In genomic region chr5:111416591-111417374, GRCm38 (mm10) we compare ENCODE assay signal across 8 mouse cellular contexts. TPM values are rescaled to one million over a fixed set of nuclear protein-coding genes. Genes with fewer than 3 reads are reported as not detected.
DNase-seq lines count a peak whose midpoint lies in the region; ATAC-seq and TF ChIP-seq lines count a peak whose summit lies in the region.

Gene Mn1 (plus strand): TSS chr5:111417362.

- 1% methylated on average over 70 of the region's 88 CpGs for WGBS in forebrain, postnatal 0 days
- under 1% methylated on average over 88 of the region's 88 CpGs for WGBS in liver, embryonic 16.5 days (ENCODE audit: insufficient replicate concordance)

- no peak for TF ChIP-seq CTCF in ES-Bruce4 (IDR thresholded peaks at IDR 0.05; ENCODE audit: low read depth, low read length)
- no peak for TF ChIP-seq CTCF in forebrain, postnatal 0 days (IDR thresholded peaks at IDR 0.05; ENCODE audit: low read depth)

- no peak within 1 kb of the TSS for H3K27ac ChIP-seq in ES-Bruce4 (ENCODE audit: insufficient read depth, low read length)
- H3K27ac ChIP-seq in forebrain, postnatal 0 days (ENCODE audit: low read depth, low read length): peak within 1 kb of the TSS; percentile 97
- H3K27ac ChIP-seq in liver, embryonic 16.5 days (ENCODE audit: low read length): no peak within 1 kb of the TSS

- peak within 1 kb of the TSS; percentile 90 for H3K9ac ChIP-seq in ES-Bruce4 (ENCODE audit: low read depth, poor library complexity, severe bottlenecking)
- peak within 1 kb of the TSS; percentile 90 for H3K9ac ChIP-seq in forebrain, postnatal 0 days
- H3K9ac ChIP-seq in liver, embryonic 16.5 days (ENCODE audit: low read depth, low read length): peak within 1 kb of the TSS; percentile 55

- no peaks in the 10 kb centered on the region for H3K9me3 ChIP-seq in ES-Bruce4 (replicated peaks; ENCODE audit: control insufficient read depth, insufficient read depth, low read length, poor library complexity, severe bottlenecking)
- H3K9me3 ChIP-seq in forebrain, postnatal 0 days (ENCODE audit: low read length): no peaks in the 10 kb centered on the region
- H3K9me3 ChIP-seq in liver, embryonic 16.5 days (replicated peaks; ENCODE audit: control insufficient read depth, low read length): no peaks in the 10 kb centered on the region

- peaks cover 29% of the 10 kb centered on the region for H3K27me3 ChIP-seq in ES-Bruce4 (ENCODE audit: control insufficient read depth, insufficient read depth, low read length, poor library complexity, severe bottlenecking)
- no peaks in the 10 kb centered on the region for H3K27me3 ChIP-seq in forebrain, postnatal 0 days (ENCODE audit: insufficient read depth, low read length)
- peaks cover 76% of the 10 kb centered on the region for H3K27me3 ChIP-seq in liver, embryonic 16.5 days (ENCODE audit: control insufficient read depth, insufficient read depth, low read depth, low read length)

- no peak for TF ChIP-seq POLR2A in ES-Bruce4 (IDR thresholded peaks at IDR 0.05; ENCODE audit: insufficient read depth, low read length)

- peak; percentile 23 to 33 for DNase-seq in cerebellum, adult 18-20 months
- DNase-seq in forebrain, postnatal 0 days: peak; percentile 97
- DNase-seq in heart, postnatal 25 days (ENCODE audit: low spot score): peak; percentile 86
- DNase-seq in layer of hippocampus, adult 18-20 months (ENCODE audit: low spot score in 2 of 2): peak; percentile 83 to 93
- peak; percentile 79 for DNase-seq in ovary, adult 18-20 months (ENCODE audit: low spot score)
- peak; percentile 58 to 68 for DNase-seq in thymus, postnatal 10 days (ENCODE audit: low spot score in 2 of 2)

- peak; percentile 92 for ATAC-seq in forebrain, postnatal 0 days
- peak; percentile 73 for ATAC-seq in liver, embryonic 16.5 days (ENCODE audit: low read depth)

- peaks cover 2% of the 10 kb centered on the region for H3K4me1 ChIP-seq in ES-Bruce4 (ENCODE audit: control insufficient read depth, insufficient read depth, low read length)
- H3K4me1 ChIP-seq in forebrain, postnatal 0 days (ENCODE audit: insufficient read depth): 0 out of 2 replicates have a peak, but pooled peaks cover 2% of the 10 kb centered on the region
- H3K4me1 ChIP-seq in liver, embryonic 16.5 days (ENCODE audit: control insufficient read depth, low read depth, low read length): peaks cover 5% of the 10 kb centered on the region; the same call in 1 of the 2 replicates

- peak within 1 kb of the TSS; percentile 85 for H3K4me2 ChIP-seq in forebrain, postnatal 0 days (ENCODE audit: low read depth)
- peak within 1 kb of the TSS; percentile 67 for H3K4me2 ChIP-seq in liver, embryonic 16.5 days (ENCODE audit: low read depth, low read length)

- peak within 1 kb of the TSS; percentile 82 for H3K4me3 ChIP-seq in ES-Bruce4 (ENCODE audit: low read depth, low read length)
- peak within 1 kb of the TSS; percentile 88 for H3K4me3 ChIP-seq in forebrain, postnatal 0 days (ENCODE audit: low read depth, low read length)
- peak within 1 kb of the TSS; percentile 63 for H3K4me3 ChIP-seq in liver, embryonic 16.5 days (ENCODE audit: low read depth, low read length)

- no peaks in the 10 kb centered on the region for H3K36me3 ChIP-seq in ES-Bruce4 (ENCODE audit: control insufficient read depth, insufficient read depth, low read length, poor library complexity, severe bottlenecking)
- peaks cover 27% of the 10 kb centered on the region for H3K36me3 ChIP-seq in forebrain, postnatal 0 days (ENCODE audit: insufficient read depth)
- no peaks in the 10 kb centered on the region for H3K36me3 ChIP-seq in liver, embryonic 16.5 days (ENCODE audit: control insufficient read depth, insufficient read depth)

- intact Hi-C loops in heart, postnatal 25 days (cut with DNase I): loop anchor here (2.0 to 5.0 kb wide), 3 partner anchors 50 to 116 kb away; no protein-coding TSS in a partner anchor

- TF ChIP-seq EP300 in ES-Bruce4 (IDR thresholded peaks at IDR 0.05; ENCODE audit: insufficient read depth, low read depth, low read length): no peak

RNA-seq across cellular contexts. Expression of gene Mn1, which starts in this region (rescaled TPM):
- polyA plus RNA-seq in ES-Bruce4 (2011; ENCODE audit: insufficient read depth, insufficient read length, low read depth, missing spikeins): 1.9 and 3.2 TPM in 2 replicates
- total RNA-seq in forebrain, postnatal 0 days (2014; rRNA removed): 108 and 123 TPM in 2 replicates
- 57.9 and 73.2 TPM in 2 replicates for polyA plus RNA-seq in forebrain, postnatal 0 days (2015; fragmentation: Nextera tagmentation; extraction: Ambion mirVana)
- total RNA-seq in heart, postnatal 25 days (2021): 10 to 100 TPM; 16.7 to 20.5 TPM
- 10 to 100 TPM; 39.1 to 41.8 TPM for total RNA-seq in layer of hippocampus, adult 18-20 months (2021)
- polyA plus RNA-seq in liver, embryonic 16.5 days (2015; fragmentation: Nextera tagmentation; extraction: Ambion mirVana): 1.3 and 1.7 TPM in 2 replicates

Comparison
In these comparisons a context has a peak if more than half of its experiments do, and no peak if none do; other contexts are left out.
1. RNA of gene Mn1 (polyA plus RNA-seq): 57.9 to 73.2 TPM in forebrain, postnatal 0 days; 1.9 to 3.2 TPM in ES-Bruce4 and 1.3 to 1.7 TPM in liver, embryonic 16.5 days; every median in the first group is over 10 times any median in the second.
2. DNase-seq: peak in every context shown above with its lines; median percentile 97 in forebrain, postnatal 0 days; 88 in layer of hippocampus, adult 18-20 months; 86 in heart, postnatal 25 days; 79 in ovary, adult 18-20 months; 63 in thymus, postnatal 10 days; 28 in cerebellum, adult 18-20 months.
3. Peak in every context shown above with its lines, with median percentiles within 50 percentile points of each other: H3K4me3 ChIP-seq and H3K9ac ChIP-seq.